Mouse (Mus musculus) common myeloid progenitor, adult 5-6 weeks (primary cell): ENCODE measurements at regions not wholly inside any gene's neighbourhood (a gene's known extent, or its start where the extent isn't known, plus 50 kb on each side); places are given as distances from the start of the nearest gene placed in this dataset.

Source experiments
- ATAC-seq: replicated peaks from 2 replicates; pipeline ENCODE4 v1.8.0; 2016; ENCODE audit warnings: low read depth, mild to moderate bottlenecking, moderate TSS enrichment, inconsistent platforms; ENCODE audit not compliant: poor library complexity, severe bottlenecking

DNA sequence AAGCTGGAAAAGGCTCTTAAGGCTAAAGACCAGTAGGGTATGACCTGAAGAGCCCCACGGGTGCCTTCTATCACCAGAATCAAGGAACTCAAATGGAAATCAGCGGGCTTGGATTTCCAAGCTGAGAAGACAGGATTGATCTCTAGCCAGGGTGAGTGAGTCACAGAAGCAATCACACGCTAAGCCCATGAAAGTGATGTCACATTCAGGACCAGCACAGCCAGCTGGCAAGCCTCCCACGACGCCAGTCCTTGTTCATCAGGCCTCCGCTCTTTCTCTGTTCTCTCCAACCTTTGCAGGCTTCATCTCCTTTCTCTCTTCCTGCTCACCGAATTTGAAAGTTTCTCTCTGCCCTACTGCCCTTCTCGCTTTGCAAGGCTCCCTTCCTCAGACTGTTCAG lies 138.3 kb downstream of the Cdca7 start:
- no peak for ATAC-seq

- ATAC-seq = no peak
Observed at GRCm38 (mm10) chr2:72615869-72616268, 139.9 kb downstream of the Cdca7 start.

DNA sequence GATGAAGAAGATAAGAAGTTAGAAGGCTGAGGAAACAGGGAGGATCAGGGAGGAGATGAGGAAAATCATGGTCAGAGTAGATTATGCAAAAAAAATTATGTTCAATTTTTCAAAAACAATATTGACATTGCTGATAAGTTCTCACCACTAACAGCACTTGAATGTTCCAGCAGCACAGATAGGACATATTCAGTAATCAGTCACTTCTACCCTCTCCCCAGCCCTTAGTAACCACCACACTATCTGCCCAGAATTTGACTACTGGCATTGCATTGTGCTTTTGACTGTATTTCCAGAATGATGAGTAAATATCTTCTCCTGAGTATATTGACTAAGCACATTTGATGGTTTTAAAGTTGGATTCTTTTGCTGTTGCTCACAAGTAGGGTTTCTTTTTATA lies 140.5 kb downstream of the Cdca7 start:
- no peak for ATAC-seq

- no peak for ATAC-seq
Observed at GRCm38 (mm10) chr2:72619446-72619845, 143.5 kb downstream of the Cdca7 start.

GRCm38 (mm10) chr2:72620182-72620652 lies 144.3 kb downstream of the Cdca7 start:
- no peak for ATAC-seq

GRCm38 (mm10) chr2:72627915-72628314 lies 152.0 kb downstream of the Cdca7 start:
- no peak for ATAC-seq

GRCm38 (mm10) chr2:72628626-72629470 lies 152.9 kb downstream of the Cdca7 start:
- ATAC-seq = no peak

DNA sequence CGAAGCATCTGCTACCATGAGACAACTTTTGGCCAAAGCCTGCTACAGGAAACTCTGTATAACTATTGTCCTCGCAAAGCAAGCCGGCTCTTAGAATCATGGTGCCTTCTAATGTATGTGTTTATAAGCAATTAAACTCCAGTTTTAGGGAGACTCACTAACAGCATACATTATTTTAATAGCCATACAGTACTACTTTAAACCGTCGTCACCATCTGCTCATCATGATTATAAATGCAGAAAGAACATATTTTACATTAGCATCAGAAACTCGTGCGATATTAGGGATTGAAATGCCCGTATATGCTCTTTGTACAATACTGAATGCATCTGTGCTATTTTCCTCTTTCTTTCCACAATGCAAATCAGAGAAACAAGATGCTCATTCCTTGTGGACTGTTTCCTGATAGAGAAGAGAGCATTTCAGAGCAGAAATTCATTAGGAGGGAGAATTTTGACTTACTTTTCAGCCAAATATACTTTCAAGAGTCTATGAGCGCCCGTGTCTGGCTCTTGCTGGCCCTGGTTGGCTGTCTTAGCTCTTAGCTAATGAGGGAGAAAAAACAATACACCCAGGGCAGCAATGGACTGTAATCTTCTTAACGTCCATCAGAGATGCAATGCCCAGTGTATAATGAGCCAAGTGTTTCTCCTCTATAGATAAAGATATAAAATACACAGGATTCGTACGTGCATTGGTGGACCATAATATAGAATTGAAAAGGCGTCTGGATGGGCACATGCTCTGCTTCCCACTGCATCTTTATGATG lies 153.9 kb downstream of the Cdca7 start:
- no peak for ATAC-seq

- no peak for ATAC-seq
Observed at GRCm38 (mm10) chr2:72637881-72638620, 162.1 kb downstream of the Cdca7 start.

DNA sequence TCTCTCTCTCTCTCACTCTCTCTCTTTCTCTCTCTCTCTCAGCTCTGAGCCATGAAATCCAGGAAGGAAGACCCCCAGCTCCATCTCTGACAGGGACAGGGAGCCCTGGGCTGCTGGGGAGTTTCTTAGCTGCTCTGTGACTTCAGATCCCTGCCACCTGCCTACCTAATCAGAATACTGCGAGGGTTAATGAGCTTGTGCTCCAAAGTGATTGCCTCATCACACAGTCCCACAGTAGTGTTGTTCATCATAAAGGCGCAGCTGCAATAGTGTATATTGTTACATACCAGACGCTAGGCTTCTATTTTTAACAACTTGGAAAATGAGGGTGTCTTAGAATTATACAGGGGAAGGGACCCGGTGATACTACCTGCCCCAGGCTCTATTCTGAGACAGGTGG lies 163.1 kb downstream of the Cdca7 start:
- no peak for ATAC-seq

- ATAC-seq = no peak
Observed at GRCm38 (mm10) chr2:72641228-72641627, 165.3 kb downstream of the Cdca7 start.

GRCm38 (mm10) chr2:72644151-72644843 lies 168.3 kb downstream of the Cdca7 start:
- no peak for ATAC-seq

- no peak for ATAC-seq
Observed at GRCm38 (mm10) chr2:72647642-72648041, 171.7 kb downstream of the Cdca7 start.

DNA sequence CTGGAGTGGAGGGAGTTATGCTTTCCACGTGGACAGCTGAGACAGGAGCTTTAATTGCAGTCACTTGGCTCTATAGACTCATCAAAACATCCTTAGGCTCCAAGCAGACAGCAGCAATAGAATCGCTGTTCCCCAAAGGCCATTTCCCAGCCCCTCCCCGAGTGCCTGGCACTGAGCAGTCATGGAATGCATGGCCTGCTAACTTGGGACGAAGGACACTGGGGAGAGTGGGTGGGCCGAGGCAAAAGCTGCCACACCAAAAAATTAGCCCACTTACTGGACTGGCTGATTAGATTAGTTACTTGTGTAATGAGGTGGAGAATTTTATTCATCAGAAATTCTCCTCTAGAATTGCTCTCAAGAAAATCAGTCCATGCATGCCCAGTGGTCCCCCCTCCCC lies 172.3 kb downstream of the Cdca7 start:
- no peak for ATAC-seq

- no peak for ATAC-seq
Observed at GRCm38 (mm10) chr2:72655864-72656263, 179.9 kb downstream of the Cdca7 start.

DNA sequence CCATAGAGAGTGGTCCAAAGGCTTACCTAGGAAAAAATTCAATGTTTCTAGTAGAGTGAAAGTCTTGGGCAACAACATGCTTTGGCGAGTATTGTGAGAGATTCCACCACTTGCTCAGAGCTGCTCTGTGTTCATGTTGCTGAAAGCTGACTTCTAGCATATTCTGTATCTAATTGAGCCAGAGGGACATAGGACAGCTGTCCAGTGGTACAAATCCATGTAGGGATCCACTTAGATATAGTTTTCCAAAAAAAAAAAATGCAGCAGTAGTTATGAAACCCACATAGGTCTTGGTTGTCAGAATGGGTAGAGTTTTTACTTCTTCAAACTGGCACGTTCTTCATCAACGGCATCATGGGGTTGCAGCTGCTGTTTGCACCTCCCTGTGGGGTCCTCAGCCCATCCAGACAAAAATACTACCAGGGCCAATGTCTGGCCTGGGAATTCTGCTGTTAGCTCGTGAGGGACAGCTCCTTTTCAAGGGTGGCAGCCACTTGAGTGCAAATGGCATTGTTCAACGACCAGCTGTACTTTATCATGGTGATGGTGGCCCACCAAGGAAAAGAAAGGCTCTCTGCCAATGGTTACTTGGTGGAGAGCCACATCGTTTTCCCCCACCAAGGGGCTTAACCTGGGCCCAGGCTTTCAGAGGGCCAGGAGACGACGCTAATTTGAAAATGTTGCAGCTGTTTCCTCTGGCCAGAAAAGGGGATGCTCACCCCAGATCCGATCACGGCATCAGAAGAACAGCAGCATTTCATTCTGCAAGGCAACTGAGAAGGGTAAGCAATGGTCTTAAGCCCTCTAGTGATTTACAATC lies 181.4 kb downstream of the Cdca7 start:
- ATAC-seq = no peak

DNA sequence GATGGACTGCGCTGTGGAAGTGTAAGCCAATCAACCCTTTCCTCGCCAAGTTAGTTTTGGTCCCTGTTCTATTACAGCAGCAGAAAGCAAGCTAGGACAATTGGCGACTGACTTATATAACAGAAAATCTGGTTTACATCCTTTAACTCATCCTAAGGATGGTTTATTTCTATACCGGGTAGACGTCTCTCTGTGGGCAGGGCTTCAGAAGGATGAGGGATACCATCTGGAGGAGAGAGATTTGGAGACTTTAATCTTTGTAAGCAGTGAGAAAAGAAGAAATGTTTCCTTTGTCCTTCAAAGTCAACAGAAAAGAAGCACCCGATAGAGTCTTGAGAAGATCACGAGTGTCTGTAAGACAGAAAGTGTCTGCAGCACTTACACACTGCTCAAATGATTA lies 186.4 kb downstream of the Cdca7 start:
- ATAC-seq = no peak

- ATAC-seq = no peak
Observed at GRCm38 (mm10) chr2:72662979-72663780, 187.2 kb downstream of the Cdca7 start.
